Mouse (Mus musculus) brain, embryonic 14.5 days (tissue): ENCODE measurements around the gene Hsd3b1. TPM values are rescaled to one million over a fixed set of nuclear protein-coding genes. Genes with fewer than 3 reads are reported as not detected.
"Not testable (repeated sequence)": the region's sequence is repeated elsewhere in the genome, so short reads cannot be mapped to it uniquely, and the experiment has no call there.

Experiments
- DNase-seq: peaks from one replicate; pipeline ENCODE4 v3.0.0-alpha.2; 2011; ENCODE audit warnings: low read depth
- CTCF ChIP-seq: fragments of 200-500 bp; IDR thresholded peaks from 2 replicates; pipeline ENCODE4 v1.5.1; 2012; ENCODE audit warnings: inconsistent platforms, mild to moderate bottlenecking, moderate library complexity, borderline replicate concordance; ENCODE audit not compliant: insufficient read depth, insufficient read length; ENCODE audit errors: extremely low read depth
- POLR2A ChIP-seq: fragments of 200-500 bp; IDR thresholded peaks from 2 replicates; pipeline ENCODE4 v1.6.1; 2012; ENCODE audit warnings: mild to moderate bottlenecking, inconsistent platforms, borderline replicate concordance; ENCODE audit not compliant: poor library complexity, insufficient read depth, insufficient read length, severe bottlenecking; ENCODE audit errors: extremely low read depth
- polyA plus RNA-seq: library from polyadenylated mRNA; depleted of rRNA; stranded (reverse); fragments of >200 nt; gene quantifications from 2 replicates; pipeline ENCODE4 v1.2.3, GENCODE M21; 2012; rRNA removed

Hsd3b1 gene
- polyA plus RNA-seq, 1 experiment = 0.08 TPM

DNA sequence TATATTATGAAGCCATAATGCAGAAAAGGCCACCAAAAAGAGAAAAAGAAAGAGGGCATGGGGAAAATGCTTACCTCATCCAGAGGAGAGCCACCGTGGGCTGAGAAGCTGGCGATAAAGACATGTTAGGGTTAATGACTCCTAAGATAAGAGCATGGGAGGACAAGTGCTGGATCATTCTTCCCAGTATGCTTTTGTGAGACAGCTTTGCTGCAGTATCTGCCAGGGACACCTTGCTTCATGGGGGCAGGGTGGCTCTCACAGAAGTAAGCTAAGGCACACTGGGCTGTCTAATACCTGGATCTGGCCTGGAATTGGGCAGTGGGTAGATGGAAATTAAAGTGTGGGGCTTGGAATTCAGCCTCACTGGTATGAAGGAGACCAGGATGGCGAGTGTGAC lies 4.4 kb downstream of the Hsd3b1 start:
- no peak for DNase-seq
- TF ChIP-seq POLR2A (no peak), CTCF (no peak)

DNA sequence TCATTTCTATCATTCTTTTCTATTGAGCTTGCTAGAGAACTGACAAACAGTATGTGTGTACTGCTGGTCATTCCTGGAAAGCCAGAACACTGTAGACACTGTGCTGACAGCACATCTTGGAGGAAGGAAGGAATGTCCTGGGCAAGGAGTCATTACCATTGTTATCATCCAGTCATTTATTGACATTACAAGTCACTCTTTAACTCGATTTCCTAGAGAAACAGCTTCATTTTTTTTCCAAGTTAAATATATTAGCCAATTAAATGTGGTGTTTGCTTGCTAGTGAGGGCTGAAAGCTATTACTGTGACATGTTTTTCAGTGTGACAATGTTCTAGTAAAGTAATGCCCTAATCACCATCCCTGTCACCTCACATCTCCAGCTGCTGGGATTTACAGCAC lies 5.9 kb downstream of the Hsd3b1 start:
- TF ChIP-seq CTCF (no peak), POLR2A (no peak)
- DNase-seq = peak; percentile 5

DNA sequence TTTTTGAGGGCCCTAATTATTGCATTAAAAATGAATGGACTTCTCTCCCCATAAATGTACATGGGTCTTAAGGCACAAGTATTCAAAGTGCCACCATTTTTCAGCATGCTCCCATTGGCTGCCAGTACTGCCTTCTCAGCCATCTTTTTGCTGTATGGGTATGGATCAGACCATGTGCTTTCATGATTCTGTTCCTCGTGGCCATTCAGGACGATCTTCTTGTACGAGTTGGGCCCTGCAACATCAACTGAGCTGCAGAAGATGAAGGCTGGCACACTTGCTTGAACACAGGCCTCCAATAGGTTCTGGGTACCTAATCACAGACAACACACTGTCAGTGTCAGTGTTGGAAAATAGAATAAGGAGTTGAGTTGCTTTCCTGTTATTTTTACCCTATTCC lies 6.5 kb downstream of the Hsd3b1 start:
- DNase-seq = no peak
- TF ChIP-seq CTCF (no peak), POLR2A (no peak)

DNA sequence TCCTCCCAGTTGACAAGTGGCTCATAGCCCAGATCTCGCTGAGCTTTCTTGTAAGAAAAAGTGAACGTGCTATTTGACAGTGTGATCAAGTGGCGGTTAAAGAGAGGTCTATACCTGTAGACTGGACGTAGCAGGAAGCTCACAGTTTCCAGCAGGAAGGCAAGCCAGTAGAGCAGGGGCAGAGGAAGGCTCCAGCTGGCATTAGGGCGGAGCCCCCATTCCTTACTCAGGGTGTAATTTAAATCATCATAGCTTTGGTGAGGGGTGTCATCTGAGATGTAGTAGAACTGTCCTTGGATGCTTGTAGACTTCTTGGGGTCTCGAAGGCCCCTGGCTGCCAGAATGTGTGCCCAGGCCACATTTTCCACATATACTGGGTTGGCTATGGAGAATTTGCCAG lies 7.0 kb downstream of the Hsd3b1 start:
- no peak for TF ChIP-seq CTCF
- TF ChIP-seq POLR2A = no peak
- DNase-seq = no peak

DNA sequence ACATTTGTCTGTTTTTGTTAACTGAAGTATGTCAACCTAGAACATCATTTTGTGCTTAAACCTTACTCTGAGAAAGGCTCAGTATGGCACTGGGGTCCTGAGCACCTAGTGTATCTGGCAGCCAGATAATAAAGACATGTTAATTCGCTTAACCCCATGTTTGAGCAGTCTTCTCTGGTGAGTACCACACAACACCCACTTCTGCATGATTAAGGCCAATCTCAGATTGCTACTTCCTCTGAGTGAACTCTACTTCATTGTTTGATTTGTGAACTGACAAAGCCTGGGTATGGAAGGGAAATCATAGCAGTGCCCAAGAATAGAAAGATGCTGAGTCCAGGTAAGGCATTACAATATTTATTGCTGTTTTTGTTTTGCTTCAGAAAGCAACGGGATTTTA lies 7.7 kb downstream of the Hsd3b1 start:
- no peak for TF ChIP-seq CTCF
- no peak for TF ChIP-seq POLR2A

DNA sequence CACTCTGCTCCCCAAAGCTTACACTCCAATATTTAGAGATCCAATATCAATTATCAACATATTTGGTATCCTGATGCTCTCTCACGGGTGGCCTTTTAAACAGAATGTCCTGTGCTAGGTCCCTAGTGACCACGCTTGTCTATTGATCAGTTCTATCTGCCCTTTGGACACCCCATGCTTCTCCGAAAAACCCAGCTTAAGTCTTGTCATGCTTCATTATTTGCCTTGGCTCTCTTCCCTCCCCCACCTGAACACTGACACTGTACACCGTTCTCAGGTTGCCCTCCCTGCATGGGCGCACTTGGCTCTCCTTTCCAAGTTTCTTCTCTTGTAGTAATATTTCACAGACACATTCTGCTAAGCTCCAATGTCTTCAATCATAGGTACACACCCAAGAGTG lies 9.3 kb downstream of the Hsd3b1 start:
- TF ChIP-seq CTCF (no peak), POLR2A (no peak)

More for the DNA sequence above, 7.7 kb downstream of the Hsd3b1 start:
- DNase-seq = no peak

DNA sequence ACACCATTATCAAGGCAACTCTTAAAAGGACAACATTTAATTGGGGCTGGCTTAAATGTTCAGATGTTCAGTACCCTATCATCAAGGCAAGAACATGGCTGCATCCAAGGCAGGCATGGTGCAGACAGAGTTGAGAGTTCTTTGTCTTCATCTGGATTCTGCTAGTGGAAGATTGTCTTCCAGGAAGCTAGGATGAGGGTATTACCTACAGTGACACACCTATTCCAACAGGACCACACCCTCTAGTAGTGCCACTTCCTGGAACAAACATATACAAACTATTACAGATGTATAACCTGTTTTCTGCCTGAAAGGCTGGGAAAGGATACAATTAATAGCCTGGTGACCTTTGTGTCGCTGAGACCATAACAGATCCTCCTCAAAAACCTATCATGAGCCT lies 10.7 kb downstream of the Hsd3b1 start:
- no peak for DNase-seq
- TF ChIP-seq POLR2A = no peak
- no peak for TF ChIP-seq CTCF

More for the DNA sequence above, 9.3 kb downstream of the Hsd3b1 start:
- DNase-seq = no peak

DNA sequence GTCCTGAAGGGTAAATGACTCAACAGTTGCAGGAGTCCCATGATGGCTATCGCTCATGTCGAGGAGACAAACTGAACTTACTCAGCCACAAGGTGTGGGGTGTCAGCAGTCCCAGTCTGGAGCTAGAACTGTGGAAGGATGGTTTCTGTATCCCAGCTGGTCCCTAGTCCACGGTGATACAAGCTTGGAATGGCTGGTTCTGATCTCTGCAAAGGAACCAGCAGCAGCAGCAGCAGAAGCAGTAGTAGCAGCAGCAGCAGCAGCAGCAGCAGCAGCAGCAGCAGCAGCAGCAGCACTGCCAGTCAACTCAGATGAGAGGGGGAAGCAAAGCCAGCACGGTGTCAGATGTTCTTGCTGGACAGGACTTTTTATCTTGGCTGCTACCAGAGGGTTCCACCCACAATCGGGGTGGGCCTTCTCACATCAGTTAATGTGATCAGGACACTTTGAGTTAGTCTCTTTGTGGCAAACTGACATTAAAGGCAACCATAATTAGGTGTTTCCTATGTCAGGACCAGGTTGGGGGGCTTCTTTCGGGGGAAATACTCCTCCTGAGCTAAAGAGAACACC lies 45.4 kb downstream of the Hsd3b1 start, which contains the start of gene Hsd3b6:
Hsd3b6 (minus strand) TSS at position 343 of the 570 bp plus-strand sequence.
- TF ChIP-seq CTCF (no peak), POLR2A (no peak)
- DNase-seq = no peak

DNA sequence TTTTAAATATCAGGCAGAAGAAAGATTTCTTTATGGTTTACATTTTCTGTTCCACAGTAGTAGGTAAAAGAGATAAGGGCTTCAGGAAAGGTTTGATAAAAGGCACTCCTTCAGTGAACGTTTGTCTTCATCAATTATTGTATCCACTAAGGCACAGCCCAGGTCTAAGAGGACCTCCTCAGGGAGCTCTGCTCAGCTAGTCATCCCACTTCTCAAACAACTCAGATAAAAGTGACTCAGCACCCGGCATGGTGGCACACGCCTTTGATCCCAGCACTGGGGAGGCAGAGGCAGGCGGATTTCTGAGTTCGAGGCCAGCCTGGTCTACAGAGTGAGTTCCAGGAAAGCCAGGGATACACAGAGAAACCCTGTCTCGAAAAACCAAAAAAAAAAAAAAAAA lies 46.9 kb downstream of the Hsd3b1 start:
- not testable (repeated sequence) for DNase-seq

DNA sequence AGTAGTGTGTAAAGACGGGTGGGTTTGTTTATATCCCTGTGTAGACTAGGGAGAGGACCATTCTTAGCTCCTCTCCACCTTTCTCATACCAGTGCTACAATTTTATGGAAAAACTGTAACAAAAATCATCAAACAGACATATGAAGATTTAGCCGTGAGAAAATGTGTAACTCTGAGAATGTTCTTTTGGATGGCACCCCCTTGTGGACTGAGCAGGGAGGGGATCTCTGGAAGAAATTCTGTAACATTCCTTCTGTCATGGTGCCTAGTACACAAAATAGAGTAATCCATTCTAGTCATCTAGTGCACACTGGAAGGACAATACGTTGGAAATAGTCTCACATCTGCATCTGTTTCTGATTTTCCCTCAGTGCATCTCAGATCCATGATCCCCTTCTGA lies 54.6 kb downstream of the Hsd3b1 start:
- DNase-seq = not testable (repeated sequence)

Other genes starting within 250 kb of the Hsd3b1 start
- gene Hsd3b5, start 229.5 kb downstream of the Hsd3b1 start, polyA plus RNA-seq = not detected in 2 replicates
- gene Hsd3b2, start 135.3 kb downstream of the Hsd3b1 start, polyA plus RNA-seq = 0.08 TPM in 1 of 2 replicates, not detected in the other
- gene Hsd3b3, start 96.7 kb downstream of the Hsd3b1 start, polyA plus RNA-seq = not detected in 2 replicates
- gene Hsd3b6, start 45.4 kb downstream of the Hsd3b1 start, polyA plus RNA-seq = 0.39 and 1.2 TPM in 2 replicates
- not detected in 2 replicates for gene Hao2, start 33.4 kb upstream of the Hsd3b1 start, polyA plus RNA-seq